Mouse (Mus musculus) CH12.LX (cell line): ENCODE data around the gene Glrp1. TPM values are rescaled to one million over a fixed set of nuclear protein-coding genes. Genes with fewer than 3 reads are reported as not detected.

ENCODE experiments used
- DNase-seq: peaks from one replicate; pipeline ENCODE4 v3.0.0-alpha.2; 2013; ENCODE audit errors: extremely low read depth
- H3K27ac ChIP-seq: 2 replicates; pipeline ENCODE4 v1.5.1; 2012; ENCODE audit warnings: low read depth, mild to moderate bottlenecking, control low read depth, moderate library complexity; ENCODE audit not compliant: insufficient read depth
- H3K27me3 ChIP-seq: replicated peaks from 2 replicates; pipeline ENCODE3; 2012; ENCODE audit warnings: inconsistent platforms
- H3K36me3 ChIP-seq, 2 experiments: replicated peaks in 1 of 2; 2 replicates each; pipeline versions ENCODE3 to v1.6.1; 2012; ENCODE audit warnings: inconsistent platforms in 1 of 2, low read length in 1 of 2, mild to moderate bottlenecking in 1 of 2, mixed read lengths in 1 of 2, moderate library complexity in 1 of 2; ENCODE audit not compliant: control insufficient read depth in 1 of 2, insufficient read depth in 1 of 2
- H3K4me1 ChIP-seq, 2 experiments: 2 replicates each; pipeline ENCODE4 v1.6.1; 2012; ENCODE audit warnings: inconsistent platforms in 1 of 2, moderate library complexity in 1 of 2; ENCODE audit not compliant: insufficient read depth in 2 of 2, control insufficient read depth in 1 of 2
- H3K4me2 ChIP-seq: 2 replicates; pipeline ENCODE4 v1.6.1; 2012; ENCODE audit warnings: low read depth, mild to moderate bottlenecking, control low read depth; ENCODE audit not compliant: poor library complexity, insufficient read depth, severe bottlenecking
- H3K4me3 ChIP-seq, 3 experiments: fragments of 150-350 bp in 1 of 3; sonication (generic) in 1 of 3; replicated peaks in 1 of 3; 2 replicates each; pipeline versions ENCODE3 to v1.5.1; 2011 to 2012; ENCODE audit warnings: low read depth in 2 of 3, low read length in 2 of 3, mild to moderate bottlenecking in 2 of 3, moderate library complexity in 2 of 3, control low read depth in 1 of 3, improper control_type of control experiment in 1 of 3, inconsistent platforms in 1 of 3, mixed read lengths in 1 of 3; ENCODE audit not compliant: poor library complexity in 1 of 3
- H3K79me2 ChIP-seq: replicated peaks from 2 replicates; pipeline ENCODE4 v1.6.1; 2012; ENCODE audit warnings: mild to moderate bottlenecking, moderate library complexity; ENCODE audit not compliant: control insufficient read depth, poor library complexity, insufficient read depth, severe bottlenecking; ENCODE audit errors: extremely low read depth
- H3K9ac ChIP-seq: 2 replicates; pipeline ENCODE4 v1.6.1; 2012; ENCODE audit warnings: low read depth, mild to moderate bottlenecking, control low read depth, moderate library complexity; ENCODE audit not compliant: insufficient read depth
- H3K9me3 ChIP-seq: replicated peaks from 2 replicates; pipeline ENCODE3; 2012; ENCODE audit warnings: low read length, inconsistent platforms, mixed read lengths
- CHD1 ChIP-seq: IDR thresholded peaks from 2 replicates; pipeline ENCODE4 v1.6.1; 2012; ENCODE audit warnings: low read depth, low read length, improper control_type of control experiment, inconsistent platforms
- CHD2 ChIP-seq: IDR thresholded peaks from 2 replicates; pipeline ENCODE4 v1.6.1; 2011; ENCODE audit warnings: low read length, improper control_type of control experiment
- CTCF ChIP-seq, 2 experiments: IDR thresholded peaks in 1 of 2; conservative IDR thresholded peaks in 1 of 2; 2 replicates each; pipeline ENCODE4 v1.5.1; 2011 to 2012; ENCODE audit warnings: low read depth in 2 of 2, low read length in 2 of 2, improper control_type of control experiment in 1 of 2, inconsistent platforms in 1 of 2, mild to moderate bottlenecking in 1 of 2, moderate library complexity in 1 of 2
- E2F4 ChIP-seq: IDR thresholded peaks from 2 replicates; pipeline ENCODE4 v1.6.1; 2011; ENCODE audit warnings: low read depth, low read length, improper control_type of control experiment; ENCODE audit not compliant: insufficient replicate concordance
- ELF1 ChIP-seq: IDR thresholded peaks from 2 replicates; pipeline ENCODE4 v1.6.1; 2014; ENCODE audit warnings: low read depth, mild to moderate bottlenecking, inconsistent platforms, low read length, improper control_type of control experiment
- EP300 ChIP-seq: IDR thresholded peaks from 2 replicates; pipeline ENCODE4 v1.6.1; 2011; ENCODE audit warnings: low read length, improper control_type of control experiment
- HCFC1 ChIP-seq: IDR thresholded peaks from 2 replicates; pipeline ENCODE4 v1.6.1; 2012; ENCODE audit warnings: low read depth, mild to moderate bottlenecking, inconsistent platforms, low read length, improper control_type of control experiment
- IRF4 ChIP-seq: IDR thresholded peaks from 2 replicates; pipeline ENCODE4 v1.6.1; 2014; ENCODE audit warnings: low read depth, mild to moderate bottlenecking, inconsistent platforms, low read length, improper control_type of control experiment
- KAT2A ChIP-seq: IDR thresholded peaks from 2 replicates; pipeline ENCODE4 v1.6.1; 2012; ENCODE audit warnings: low read length, improper control_type of control experiment, inconsistent platforms; ENCODE audit not compliant: insufficient replicate concordance
- MAX ChIP-seq: IDR thresholded peaks from 2 replicates; pipeline ENCODE4 v1.6.1; 2011; ENCODE audit warnings: low read length, improper control_type of control experiment
- MAZ ChIP-seq: IDR thresholded peaks from 2 replicates; pipeline ENCODE4 v1.6.1; 2012; ENCODE audit warnings: low read depth, mild to moderate bottlenecking, inconsistent platforms, low read length, improper control_type of control experiment, moderate library complexity
- MEF2A ChIP-seq: IDR thresholded peaks from 2 replicates; pipeline ENCODE4 v1.6.1; 2014; ENCODE audit warnings: low read depth, mild to moderate bottlenecking, inconsistent platforms, low read length, improper control_type of control experiment, borderline replicate concordance
- MXI1 ChIP-seq: IDR thresholded peaks from 2 replicates; pipeline ENCODE4 v1.6.1; 2011; ENCODE audit warnings: mild to moderate bottlenecking, low read depth, low read length, improper control_type of control experiment
- NELFE ChIP-seq: IDR thresholded peaks from 2 replicates; pipeline ENCODE4 v1.6.1; 2011; ENCODE audit warnings: low read depth, low read length, improper control_type of control experiment
- NRF1 ChIP-seq: IDR thresholded peaks from 2 replicates; pipeline ENCODE4 v1.6.1; 2014; ENCODE audit warnings: low read depth, mild to moderate bottlenecking, inconsistent platforms, low read length, improper control_type of control experiment, moderate library complexity
- PAX5 ChIP-seq: IDR thresholded peaks from 2 replicates; pipeline ENCODE4 v1.6.1; 2012; ENCODE audit warnings: low read length, inconsistent platforms, mixed read lengths
- POLR2A ChIP-seq: IDR thresholded peaks from 2 replicates; pipeline ENCODE4 v1.6.1; 2011; ENCODE audit warnings: low read depth, mild to moderate bottlenecking, improper control_type of control experiment, low read length
- RCOR1 ChIP-seq: conservative IDR thresholded peaks from 2 replicates; pipeline ENCODE4 v1.6.1; 2012; ENCODE audit warnings: low read depth, mild to moderate bottlenecking, inconsistent platforms, low read length, improper control_type of control experiment
- TBP ChIP-seq: conservative IDR thresholded peaks from 2 replicates; pipeline ENCODE4 v1.6.1; 2011; ENCODE audit warnings: low read depth, low read length, improper control_type of control experiment
- TCF12 ChIP-seq: IDR thresholded peaks from 2 replicates; pipeline ENCODE4 v1.6.1; 2014; ENCODE audit warnings: low read depth, mild to moderate bottlenecking, inconsistent platforms, low read length, improper control_type of control experiment
- UBTF ChIP-seq: IDR thresholded peaks from 2 replicates; pipeline ENCODE4 v1.6.1; 2012; ENCODE audit warnings: low read depth, mild to moderate bottlenecking, inconsistent platforms, low read length, improper control_type of control experiment, moderate library complexity
- USF2 ChIP-seq: conservative IDR thresholded peaks from 2 replicates; pipeline ENCODE4 v1.6.1; 2011; ENCODE audit warnings: low read depth, low read length, improper control_type of control experiment
- ZC3H11A ChIP-seq: IDR thresholded peaks from 2 replicates; pipeline ENCODE4 v1.6.1; 2012; ENCODE audit warnings: low read depth, mild to moderate bottlenecking, inconsistent platforms, low read length, improper control_type of control experiment
- ZKSCAN1 ChIP-seq: IDR thresholded peaks from 2 replicates; pipeline ENCODE4 v1.6.1; 2012; ENCODE audit warnings: low read depth, inconsistent platforms, low read length, improper control_type of control experiment, borderline replicate concordance
- ZNF384 ChIP-seq: IDR thresholded peaks from 2 replicates; pipeline ENCODE4 v1.6.1; 2012; ENCODE audit warnings: low read depth, low read length, improper control_type of control experiment, inconsistent platforms
- dilution Hi-C: fragments of 300-500 bp; cut with MboI; formaldehyde crosslinking; loops from 2 replicates; pipeline ENCODE4 v1.14.3; 2020; ENCODE audit warnings: low sequenced_read_pairs; ENCODE audit not compliant: extremely low pct_unique_long_range_greater_than_20kb, extremely low pct_ligation_motif_present
- in situ Hi-C: fragments of 300-500 bp; cut with MboI; formaldehyde crosslinking; loops from 3 replicates; pipeline ENCODE4 v1.14.3; 2019; ENCODE audit warnings: low sequenced_read_pairs, low pct_ligation_motif_present, low pct_unique_long_range_greater_than_20kb, mixed read lengths
- polyA plus RNA-seq: library from polyadenylated mRNA; unstranded; fragments of >175 nt; gene quantifications from 2 replicates; pipeline ENCODE4 v1.2.1, GENCODE M21; 2012; ENCODE audit warnings: low read depth; ENCODE audit not compliant: insufficient read length
- total RNA-seq, 2 experiments: library from RNA; depleted of rRNA; stranded (reverse); fragments of 300-350 nt in 1 of 2; fragments of >200 nt in 1 of 2; gene quantifications; 2 replicates each; pipeline ENCODE4 v1.2.3; 2012 to 2014

Glrp1 gene
- total and polyA plus RNA-seq, 3 experiments, result 6.3 to 11.7 (median 9.3) TPM

GRCm38 (mm10) chr1:88490164-88490563 lies 19.7 kb downstream of the Glrp1 start:
- H3K9ac ChIP-seq, result no peak overlapping the region
- no peak for DNase-seq
- dilution Hi-C loops, result no loop called here
- in situ Hi-C loops, result no loop called here
- no peaks in the 10 kb centered on the region for H3K4me1 ChIP-seq
- no peak overlapping the region for H3K4me2 ChIP-seq
- no peak overlapping the region for H3K27ac ChIP-seq
- H3K9me3 ChIP-seq, result peaks cover 48% of the 10 kb centered on the region
- no peaks in the 10 kb centered on the region for H3K79me2 ChIP-seq
- H3K36me3 ChIP-seq, result no peaks in the 10 kb centered on the region
- no peak for TF ChIP-seq MEF2A
- TF ChIP-seq CTCF (conservative IDR thresholded peaks at IDR 0.05 in 1 of 2, IDR thresholded peaks at IDR 0.05 in 1 of 2; ENCODE audit: low read depth in 2 of 2, low read length in 2 of 2), result no peak
- TF ChIP-seq ELF1, result no peak
- TF ChIP-seq USF2, result no peak
- no peak for TF ChIP-seq NELFE
- no peak for TF ChIP-seq PAX5
- TF ChIP-seq POLR2A, result no peak
- no peak for TF ChIP-seq TBP
- TF ChIP-seq KAT2A, result no peak
- no peak for TF ChIP-seq MAX
- no peak for TF ChIP-seq NRF1
- no peak for TF ChIP-seq ZKSCAN1
- no peak for TF ChIP-seq EP300
- TF ChIP-seq TCF12, result no peak
- TF ChIP-seq IRF4, result no peak
- no peak for TF ChIP-seq ZC3H11A
- TF ChIP-seq, all 38 proteins: peak for 0
- H3K4me3 ChIP-seq, result no peak overlapping the region
- no peaks in the 10 kb centered on the region for H3K27me3 ChIP-seq

- dilution Hi-C loops, result no loop called here
- Histone ChIP-seq H3K4me1 (no peaks in the 10 kb centered on the region), H3K27ac (no peak overlapping the region), H3K4me3 (no peak overlapping the region), H3K9ac (no peak overlapping the region), H3K36me3 (no peaks in the 10 kb centered on the region), H3K27me3 (no peaks in the 10 kb centered on the region), H3K79me2 (no peaks in the 10 kb centered on the region), H3K9me3 (peaks cover 41% of the 10 kb centered on the region), H3K4me2 (no peak overlapping the region)
- DNase-seq, result no peak
- in situ Hi-C loops, result no loop called here
- TF ChIP-seq HCFC1 (no peak), UBTF (no peak), ELF1 (no peak), ZNF384 (no peak), CHD1 (no peak), RCOR1 (no peak), MAZ (no peak), CHD2 (no peak), E2F4 (no peak), MXI1 (no peak), ZC3H11A (no peak), TCF12 (no peak)
Measured at GRCm38 (mm10) chr1:88488957-88489356, 20.9 kb downstream of the Glrp1 start.
